Mouse (Mus musculus): ENCODE measurements around the gene Abcc9. TPM values are rescaled to one million over a fixed set of nuclear protein-coding genes. Genes with fewer than 3 reads are reported as not detected.

The Abcc9 gene
- polyA plus RNA-seq, 1 experiment from 2014 or later, result 16.7 TPM

DNA sequence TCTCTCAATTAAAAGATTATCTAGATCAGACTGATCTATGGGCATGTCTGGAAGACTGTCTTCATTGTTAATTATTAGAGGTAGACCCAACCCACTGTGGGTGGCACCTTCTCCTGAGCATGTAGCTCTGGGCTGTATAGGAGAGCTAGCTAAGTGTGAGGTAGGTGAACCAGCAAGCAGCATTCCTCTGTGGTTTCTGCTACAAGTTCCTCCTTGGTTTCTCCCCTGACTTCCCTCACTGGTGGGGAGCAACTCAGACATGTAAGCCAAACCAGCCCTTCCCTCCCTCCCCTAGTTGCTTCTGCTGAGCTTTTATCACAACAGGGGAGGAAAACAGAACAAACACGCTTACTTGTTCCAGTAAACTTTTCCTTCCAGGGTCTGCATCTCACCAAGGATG is 49.9 kb downstream of the Abcc9 start:
- Histone ChIP-seq H3K36me3 (ENCODE audit: control insufficient read depth, insufficient read depth) (peaks cover 12% of the 10 kb centered on the region; the same call in 1 of the 2 replicates), H3K4me3 (ENCODE audit: low read length) (no peak overlapping the region), H3K4me1 (ENCODE audit: control insufficient read depth, insufficient read depth, low read length) (no peaks in the 10 kb centered on the region), H3K9ac (ENCODE audit: low read length) (no peak overlapping the region), H3K4me2 (ENCODE audit: low read depth, low read length) (no peak overlapping the region), H3K27ac (ENCODE audit: low read length) (no peak overlapping the region), H3K27me3 (ENCODE audit: control insufficient read depth, insufficient read depth, low read length) (no peaks in the 10 kb centered on the region), H3K9me3 (replicated peaks; ENCODE audit: control insufficient read depth, low read length) (no peaks in the 10 kb centered on the region)
- 64% methylated on average over 1 of the region's 1 CpGs for WGBS
- ATAC-seq (replicated peaks; ENCODE audit: extremely low read depth, insufficient read depth, low FRiP score), result no peak

DNA sequence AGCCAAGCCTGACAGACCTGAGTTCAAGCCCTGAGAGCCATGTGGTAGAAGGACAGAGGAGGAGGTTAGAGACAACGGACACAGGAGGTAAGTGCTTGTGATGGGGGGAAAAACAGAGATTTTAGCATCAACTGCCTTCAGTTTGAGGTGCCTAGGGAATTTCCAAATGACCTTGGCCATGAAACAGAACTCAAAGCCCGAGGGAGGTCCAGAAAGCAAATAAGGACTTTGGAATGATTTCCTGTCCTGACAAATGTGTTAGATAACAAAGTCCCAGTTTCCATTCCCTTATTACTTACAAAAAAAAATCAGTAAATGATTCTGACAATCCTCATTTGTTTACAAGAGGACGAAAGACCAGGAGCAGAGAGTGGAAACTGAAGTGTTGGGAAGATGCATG is 52.8 kb downstream of the Abcc9 start:
- no peak overlapping the region for H3K4me3 ChIP-seq (ENCODE audit: low read length)
- 62% methylated on average over 3 of the region's 3 CpGs for WGBS
- no peak overlapping the region for H3K4me2 ChIP-seq (ENCODE audit: low read depth, low read length)
- H3K27ac ChIP-seq (ENCODE audit: low read length), result no peak overlapping the region
- no peaks in the 10 kb centered on the region for H3K27me3 ChIP-seq (ENCODE audit: control insufficient read depth, insufficient read depth, low read length)
- H3K36me3 ChIP-seq (ENCODE audit: control insufficient read depth, insufficient read depth), result peaks cover 12% of the 10 kb centered on the region; the same call in 1 of the 2 replicates
- no peaks in the 10 kb centered on the region for H3K9me3 ChIP-seq (replicated peaks; ENCODE audit: control insufficient read depth, low read length)
- no peak for ATAC-seq (replicated peaks; ENCODE audit: extremely low read depth, insufficient read depth, low FRiP score)
- H3K4me1 ChIP-seq (ENCODE audit: control insufficient read depth, insufficient read depth, low read length), result no peaks in the 10 kb centered on the region
- no peak overlapping the region for H3K9ac ChIP-seq (ENCODE audit: low read length)

DNA sequence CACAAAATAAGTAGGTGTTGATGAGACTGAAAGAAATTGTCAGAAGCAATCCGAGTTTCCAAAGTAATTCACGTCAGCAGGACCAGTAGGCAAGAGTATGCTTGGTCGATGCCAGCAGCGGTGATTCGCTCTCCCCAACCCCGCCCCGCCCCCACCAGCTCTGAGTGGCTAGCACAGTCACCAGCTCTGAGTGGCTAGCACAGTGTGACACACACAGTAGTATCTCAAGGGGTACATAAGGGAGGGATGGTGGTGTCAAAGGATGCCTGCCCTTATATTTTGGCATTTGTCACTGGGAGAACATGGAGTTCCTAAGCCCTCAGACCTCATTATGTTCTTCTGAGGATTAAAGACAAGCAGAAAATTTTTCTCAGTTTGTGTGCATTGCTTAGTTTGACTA is 56.6 kb downstream of the Abcc9 start:
- Histone ChIP-seq H3K9ac (ENCODE audit: low read length) (no peak overlapping the region), H3K9me3 (replicated peaks; ENCODE audit: control insufficient read depth, low read length) (no peaks in the 10 kb centered on the region), H3K4me3 (ENCODE audit: low read length) (no peak overlapping the region), H3K4me1 (ENCODE audit: control insufficient read depth, insufficient read depth, low read length) (no peaks in the 10 kb centered on the region), H3K27me3 (ENCODE audit: control insufficient read depth, insufficient read depth, low read length) (no peaks in the 10 kb centered on the region), H3K27ac (ENCODE audit: low read length) (no peak overlapping the region), H3K36me3 (ENCODE audit: control insufficient read depth, insufficient read depth) (peaks cover 11% of the 10 kb centered on the region; the same call in 1 of the 2 replicates), H3K4me2 (ENCODE audit: low read depth, low read length) (no peak overlapping the region)
- WGBS, result 66% methylated on average over 7 of the region's 7 CpGs
- no peak for ATAC-seq (replicated peaks; ENCODE audit: extremely low read depth, insufficient read depth, low FRiP score)

DNA sequence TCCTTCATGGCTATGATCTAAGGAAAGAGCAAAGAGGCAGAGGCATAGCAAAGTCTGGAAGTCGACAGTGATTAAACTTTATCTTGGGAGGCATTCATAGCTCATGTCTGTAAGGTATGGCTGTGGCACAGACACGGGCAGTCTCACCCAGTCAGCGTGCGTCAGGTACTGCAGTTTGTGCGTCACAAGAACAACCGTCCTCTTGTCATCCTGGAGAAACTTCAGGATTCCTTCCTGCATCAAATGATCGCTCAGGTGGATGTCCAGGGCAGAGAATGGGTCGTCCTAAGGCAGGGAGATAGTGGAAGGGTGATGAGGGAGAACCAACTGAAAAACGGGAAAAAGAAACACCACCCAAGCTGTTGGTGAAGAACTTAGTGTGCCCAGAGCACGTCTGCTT is 62.8 kb downstream of the Abcc9 start:
- WGBS, result 76% methylated on average over 10 of the region's 10 CpGs
- no peak overlapping the region for H3K4me2 ChIP-seq (ENCODE audit: low read depth, low read length)
- peaks cover 4% of the 10 kb centered on the region for H3K4me1 ChIP-seq (ENCODE audit: control insufficient read depth, insufficient read depth, low read length)
- no peak overlapping the region for H3K4me3 ChIP-seq (ENCODE audit: low read length)
- H3K9ac ChIP-seq (ENCODE audit: low read length), result no peak overlapping the region
- H3K9me3 ChIP-seq (replicated peaks; ENCODE audit: control insufficient read depth, low read length), result no peaks in the 10 kb centered on the region
- no peaks in the 10 kb centered on the region for H3K27me3 ChIP-seq (ENCODE audit: control insufficient read depth, insufficient read depth, low read length)
- no peak overlapping the region for H3K27ac ChIP-seq (ENCODE audit: low read length)
- ATAC-seq (replicated peaks; ENCODE audit: extremely low read depth, insufficient read depth, low FRiP score), result no peak
- H3K36me3 ChIP-seq (ENCODE audit: control insufficient read depth, insufficient read depth), result peaks cover 7% of the 10 kb centered on the region

DNA sequence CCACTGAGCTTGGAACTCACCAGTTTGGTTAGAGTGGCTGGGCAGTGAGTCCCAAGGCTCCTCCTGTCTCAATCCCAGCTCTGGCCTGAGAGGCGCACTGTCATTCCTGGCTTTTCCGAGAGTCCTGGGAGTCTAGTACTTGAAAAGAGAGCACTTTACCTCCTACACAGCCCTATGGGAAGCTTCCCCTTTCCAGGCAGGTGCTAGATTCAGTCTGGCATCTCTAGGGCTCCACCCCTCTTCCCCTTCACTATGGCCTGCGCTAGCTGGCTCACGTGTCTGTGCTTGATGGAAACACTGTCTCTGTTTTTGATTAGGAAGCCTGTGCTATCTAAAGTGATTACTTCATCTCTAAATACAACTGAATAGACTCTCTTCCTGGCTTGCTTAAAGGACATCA is 66.5 kb downstream of the Abcc9 start:
- no peaks in the 10 kb centered on the region for H3K27me3 ChIP-seq (ENCODE audit: control insufficient read depth, insufficient read depth, low read length)
- 36% methylated on average over 4 of the region's 4 CpGs for WGBS
- ATAC-seq (replicated peaks; ENCODE audit: extremely low read depth, insufficient read depth, low FRiP score), result 0 out of 2 replicates have a peak, but pooled peaks have one; percentile 32
- no peak overlapping the region for H3K4me3 ChIP-seq (ENCODE audit: low read length)
- no peak overlapping the region for H3K27ac ChIP-seq (ENCODE audit: low read length)
- H3K9ac ChIP-seq (ENCODE audit: low read length), result no peak overlapping the region
- H3K4me1 ChIP-seq (ENCODE audit: control insufficient read depth, insufficient read depth, low read length), result peaks cover 4% of the 10 kb centered on the region
- H3K4me2 ChIP-seq (ENCODE audit: low read depth, low read length), result no peak overlapping the region
- H3K36me3 ChIP-seq (ENCODE audit: control insufficient read depth, insufficient read depth), result peaks cover 12% of the 10 kb centered on the region
- H3K9me3 ChIP-seq (replicated peaks; ENCODE audit: control insufficient read depth, low read length), result no peaks in the 10 kb centered on the region

DNA sequence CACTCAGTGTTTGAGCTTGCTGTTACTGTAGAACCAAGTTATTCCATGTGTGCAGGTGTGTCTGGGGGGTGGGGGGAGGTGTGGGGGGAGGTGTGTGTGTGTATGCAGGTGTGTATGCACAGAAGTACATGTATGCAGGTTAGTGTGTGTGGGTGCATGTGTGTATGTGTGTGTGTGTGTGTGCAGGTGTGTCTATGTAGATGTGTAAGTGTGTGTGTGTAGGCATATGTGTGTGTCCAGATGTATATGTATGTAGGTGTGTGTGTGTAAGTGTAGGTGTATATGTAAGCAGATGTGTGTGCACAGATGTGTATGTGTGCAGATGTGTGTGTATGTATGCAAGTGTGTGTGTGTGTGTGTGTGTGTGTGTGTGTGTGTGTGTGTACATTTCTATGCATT is 66.9 kb downstream of the Abcc9 start:
- no peak overlapping the region for H3K27ac ChIP-seq (ENCODE audit: low read length)
- H3K4me3 ChIP-seq (ENCODE audit: low read length), result no peak overlapping the region
- no peak for ATAC-seq (replicated peaks; ENCODE audit: extremely low read depth, insufficient read depth, low FRiP score)

DNA sequence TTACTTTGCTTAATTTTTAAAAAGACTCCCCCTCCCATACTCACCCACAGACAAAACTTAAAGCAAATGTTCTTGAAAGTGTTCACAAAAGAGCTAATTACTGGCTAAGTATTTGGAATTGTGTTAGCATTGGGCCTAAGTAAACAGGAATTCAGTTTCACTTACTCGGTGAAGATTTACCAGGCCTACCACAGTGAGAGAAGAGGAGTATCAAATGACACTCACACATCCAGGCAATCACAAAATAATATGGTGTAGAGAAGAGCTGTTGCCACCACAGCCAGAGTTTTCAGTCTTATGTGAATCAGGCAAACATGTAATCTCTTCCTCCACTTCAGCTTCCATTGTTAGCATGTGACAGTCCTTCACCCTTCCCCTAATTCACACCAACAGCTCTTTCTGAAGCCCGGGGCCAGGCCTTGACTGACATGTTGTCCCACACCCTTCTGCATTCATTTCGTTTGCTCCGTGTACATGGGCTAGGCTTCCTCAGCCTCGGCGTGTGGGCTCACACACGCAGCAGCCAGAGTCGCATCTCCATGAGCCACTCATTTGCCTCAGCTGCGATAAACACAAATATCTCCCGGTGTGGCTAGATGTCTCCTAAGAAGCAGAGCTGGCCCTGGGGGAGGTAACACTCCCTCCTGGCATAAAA is 67.5 kb downstream of the Abcc9 start:
- H3K9me3 ChIP-seq (replicated peaks; ENCODE audit: control insufficient read depth, low read length), result no peaks in the 10 kb centered on the region
- no peaks in the 10 kb centered on the region for H3K27me3 ChIP-seq (ENCODE audit: control insufficient read depth, insufficient read depth, low read length)
- no peak overlapping the region for H3K27ac ChIP-seq (ENCODE audit: low read length)
- H3K4me1 ChIP-seq (ENCODE audit: control insufficient read depth, insufficient read depth, low read length), result peaks cover 4% of the 10 kb centered on the region
- H3K4me3 ChIP-seq (ENCODE audit: low read length), result no peak overlapping the region
- peaks cover 14% of the 10 kb centered on the region for H3K36me3 ChIP-seq (ENCODE audit: control insufficient read depth, insufficient read depth)
- no peak overlapping the region for H3K4me2 ChIP-seq (ENCODE audit: low read depth, low read length)
- WGBS, result 71% methylated on average over 10 of the region's 10 CpGs
- no peak for ATAC-seq (replicated peaks; ENCODE audit: extremely low read depth, insufficient read depth, low FRiP score)
- H3K9ac ChIP-seq (ENCODE audit: low read length), result no peak overlapping the region

More for the DNA sequence above, 66.9 kb downstream of the Abcc9 start:
- no peak overlapping the region for H3K4me2 ChIP-seq (ENCODE audit: low read depth, low read length)
- peaks cover 12% of the 10 kb centered on the region for H3K36me3 ChIP-seq (ENCODE audit: control insufficient read depth, insufficient read depth)
- H3K9ac ChIP-seq (ENCODE audit: low read length), result no peak overlapping the region
- peaks cover 4% of the 10 kb centered on the region for H3K4me1 ChIP-seq (ENCODE audit: control insufficient read depth, insufficient read depth, low read length)
- no peaks in the 10 kb centered on the region for H3K9me3 ChIP-seq (replicated peaks; ENCODE audit: control insufficient read depth, low read length)
- no peaks in the 10 kb centered on the region for H3K27me3 ChIP-seq (ENCODE audit: control insufficient read depth, insufficient read depth, low read length)

DNA sequence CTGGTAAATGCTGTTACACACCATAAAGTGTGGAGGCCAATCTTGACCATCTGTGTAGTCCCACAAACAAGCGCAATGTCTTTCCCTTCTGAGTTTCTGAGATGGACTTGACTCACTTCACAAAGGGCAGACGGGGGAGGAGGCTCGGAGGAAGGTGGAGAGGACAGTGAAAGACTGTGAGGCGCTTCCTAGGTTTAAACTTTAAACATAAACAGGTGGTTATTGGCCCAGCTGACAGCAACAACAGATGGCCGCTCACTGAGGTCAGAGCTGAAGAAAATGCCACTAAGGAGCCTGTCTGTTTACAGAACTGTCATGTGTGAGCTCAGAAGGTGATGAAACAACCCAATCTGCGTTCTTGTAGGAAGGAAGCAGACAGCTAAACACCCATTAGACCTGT is 78.8 kb downstream of the Abcc9 start:
- Histone ChIP-seq H3K27ac (ENCODE audit: low read length) (no peak overlapping the region), H3K36me3 (ENCODE audit: control insufficient read depth, insufficient read depth) (peaks cover 36% of the 10 kb centered on the region), H3K9ac (ENCODE audit: low read length) (no peak overlapping the region), H3K4me2 (ENCODE audit: low read depth, low read length) (no peak overlapping the region), H3K4me3 (ENCODE audit: low read length) (no peak overlapping the region), H3K4me1 (ENCODE audit: control insufficient read depth, insufficient read depth, low read length) (no peaks in the 10 kb centered on the region), H3K9me3 (replicated peaks; ENCODE audit: control insufficient read depth, low read length) (no peaks in the 10 kb centered on the region), H3K27me3 (ENCODE audit: control insufficient read depth, insufficient read depth, low read length) (no peaks in the 10 kb centered on the region)
- WGBS, result 82% methylated on average over 6 of the region's 6 CpGs
- ATAC-seq (replicated peaks; ENCODE audit: extremely low read depth, insufficient read depth, low FRiP score), result no peak

GRCm38 (mm10) chr6:142616659-142617058 is 85.5 kb downstream of the Abcc9 start:
- peak overlapping the region; percentile 20; the same call in 1 of the 2 replicates for H3K27ac ChIP-seq (ENCODE audit: low read length)
- no peak; the same call in 1 of the 2 replicates for ATAC-seq (replicated peaks; ENCODE audit: extremely low read depth, insufficient read depth, low FRiP score)
- 45% methylated on average over 3 of the region's 3 CpGs for WGBS

More at GRCm38 (mm10) chr6:142616659-142617058, 85.5 kb downstream of the Abcc9 start:
- H3K4me2 ChIP-seq (ENCODE audit: low read depth, low read length), result no peak overlapping the region
- H3K4me1 ChIP-seq (ENCODE audit: control insufficient read depth, insufficient read depth, low read length), result no peaks in the 10 kb centered on the region
- H3K9ac ChIP-seq (ENCODE audit: low read length), result no peak overlapping the region
- H3K4me3 ChIP-seq (ENCODE audit: low read length), result no peak overlapping the region
- no peaks in the 10 kb centered on the region for H3K9me3 ChIP-seq (replicated peaks; ENCODE audit: control insufficient read depth, low read length)
- H3K36me3 ChIP-seq (ENCODE audit: control insufficient read depth, insufficient read depth), result peaks cover 10% of the 10 kb centered on the region
- H3K27me3 ChIP-seq (ENCODE audit: control insufficient read depth, insufficient read depth, low read length), result no peaks in the 10 kb centered on the region
